Mouse (Mus musculus) lung, adult 18-20 months (tissue): ENCODE measurements around the gene Hopx.
"Not testable (repeated sequence)": the region's sequence is repeated elsewhere in the genome, so short reads cannot be mapped to it uniquely, and the experiment has no call there.

Experiments
- DNase-seq, 2 experiments: peaks; one replicate each; pipeline ENCODE4 v3.0.0; 2022; ENCODE audit warnings: mixed read lengths in 2 of 2

Hopx gene

GRCm38 (mm10) chr5:77099317-77099996, 15.5 kb downstream of the Hopx start:
- peak in 1 of 2 experiments; percentile 42 for DNase-seq

- DNase-seq, result no peak
These were observed 16.0 kb downstream of the Hopx start for GRCm38 (mm10) chr5:77098874-77099273.

GRCm38 (mm10) chr5:77097686-77098085, 17.2 kb downstream of the Hopx start:
- peak in 1 of 2 experiments; percentile 57 for DNase-seq

- DNase-seq, result not testable (repeated sequence)
These were observed 18.7 kb downstream of the Hopx start for GRCm38 (mm10) chr5:77096194-77096593.

- peak; percentile 88 to 92 for DNase-seq
These were observed 20.1 kb downstream of the Hopx start for GRCm38 (mm10) chr5:77094510-77095491.

- DNase-seq, result no peak
These were observed 21.0 kb downstream of the Hopx start for GRCm38 (mm10) chr5:77093961-77094360.

GRCm38 (mm10) chr5:77092531-77092930, 22.4 kb downstream of the Hopx start:
- peak in 1 of 2 experiments; percentile 55 for DNase-seq

GRCm38 (mm10) chr5:77091923-77092322, 23.0 kb downstream of the Hopx start:
- no peak for DNase-seq

GRCm38 (mm10) chr5:77090521-77091096, 24.3 kb downstream of the Hopx start:
- no peak for DNase-seq

GRCm38 (mm10) chr5:77089901-77090300, 25.0 kb downstream of the Hopx start:
- DNase-seq, result no peak

GRCm38 (mm10) chr5:77089294-77089693, 25.6 kb downstream of the Hopx start:
- DNase-seq, result peak; percentile 47 to 71

- no peak for DNase-seq
These were observed 27.8 kb downstream of the Hopx start for GRCm38 (mm10) chr5:77087122-77087521.

- peak in 1 of 2 experiments; percentile 24 for DNase-seq
These were observed 28.4 kb downstream of the Hopx start for GRCm38 (mm10) chr5:77086541-77086940.

GRCm38 (mm10) chr5:77085753-77086450, 29.0 kb downstream of the Hopx start:
- peak in 1 of 2 experiments; percentile 36 for DNase-seq

GRCm38 (mm10) chr5:77084418-77084817, 30.5 kb downstream of the Hopx start:
- no peak for DNase-seq

- DNase-seq, result no peak
These were observed 32.2 kb downstream of the Hopx start for GRCm38 (mm10) chr5:77082735-77083134.

GRCm38 (mm10) chr5:77080761-77081160, 34.2 kb downstream of the Hopx start:
- no peak for DNase-seq

GRCm38 (mm10) chr5:77075951-77076350, 39.0 kb downstream of the Hopx start:
- DNase-seq, result no peak

GRCm38 (mm10) chr5:77074914-77075313, 40.0 kb downstream of the Hopx start:
- DNase-seq, result peak; percentile 67 to 74

- DNase-seq, result no peak
These were observed 41.1 kb downstream of the Hopx start for GRCm38 (mm10) chr5:77073794-77074193.

- no peak for DNase-seq
These were observed 43.3 kb downstream of the Hopx start for GRCm38 (mm10) chr5:77071626-77072025.

- no peak for DNase-seq
These were observed 43.9 kb downstream of the Hopx start for GRCm38 (mm10) chr5:77070987-77071386.

GRCm38 (mm10) chr5:77067321-77067720, 47.6 kb downstream of the Hopx start:
- DNase-seq, result peak; percentile 23 to 53
